Mouse (Mus musculus) midbrain, postnatal 0 days (tissue): Measurements from ENCODE around the gene Slc25a10. TPM values are rescaled to one million over a fixed set of nuclear protein-coding genes. Genes with fewer than 3 reads are reported as not detected.
A peak's percentile ranks its signal among the peaks of the same experiment; 100 is the strongest.

Experiments used
- ATAC-seq: fragments of 200-750 bp; cut with Nextera tagmentation; 2 replicates; pipeline ENCODE4 v1.8.0; 2017; ENCODE audit warnings: moderate number of reproducible peaks, mild to moderate bottlenecking, moderate TSS enrichment, moderate library complexity; ENCODE audit not compliant: low FRiP score
- DNase-seq: peaks from one replicate; pipeline ENCODE4 v3.0.0-alpha.2; 2015; ENCODE audit warnings: low spot score
- H3K27ac ChIP-seq: fragments of 300-500 bp; sonication (generic); 2 replicates; pipeline ENCODE4 v1.5.1; 2014; ENCODE audit warnings: low read depth, mild to moderate bottlenecking, low read length, mixed read lengths
- H3K27me3 ChIP-seq: fragments of 300-500 bp; sonication (generic); 2 replicates; pipeline ENCODE4 v1.6.1; 2014; ENCODE audit warnings: low read length, control low read depth, mixed read lengths; ENCODE audit not compliant: insufficient read depth
- H3K36me3 ChIP-seq: fragments of 300-500 bp; sonication (generic); 2 replicates; pipeline ENCODE4 v1.6.1; 2014; ENCODE audit warnings: low read length, control low read depth, mixed read lengths; ENCODE audit not compliant: insufficient read depth
- H3K4me1 ChIP-seq: fragments of 300-500 bp; sonication (generic); 2 replicates; pipeline ENCODE4 v1.6.1; 2014; ENCODE audit warnings: mild to moderate bottlenecking, control low read depth, antibody characterized with exemption, low read length, mixed read lengths; ENCODE audit not compliant: insufficient read depth
- H3K4me2 ChIP-seq: fragments of 300-500 bp; sonication (generic); 2 replicates; pipeline ENCODE4 v1.6.1; 2014; ENCODE audit warnings: low read depth, mild to moderate bottlenecking, low read length, mixed read lengths; ENCODE audit not compliant: poor library complexity, severe bottlenecking
- H3K4me3 ChIP-seq: fragments of 300-500 bp; sonication (generic); 2 replicates; pipeline ENCODE4 v1.5.1; 2014; ENCODE audit warnings: low read depth, mild to moderate bottlenecking, low read length, moderate library complexity
- H3K9ac ChIP-seq: fragments of 300-500 bp; sonication (generic); replicated peaks from 2 replicates; pipeline ENCODE4 v1.6.1; 2014; ENCODE audit warnings: mild to moderate bottlenecking, low read length, moderate library complexity, mixed read lengths; ENCODE audit not compliant: poor library complexity, severe bottlenecking
- H3K9me3 ChIP-seq: fragments of 300-500 bp; sonication (generic); 2 replicates; pipeline ENCODE4 v1.6.1; 2016; ENCODE audit warnings: low read length, control low read depth
- CTCF ChIP-seq: IDR thresholded peaks from 2 replicates; pipeline ENCODE4 v1.5.1; 2016; ENCODE audit warnings: antibody characterized with exemption, mild to moderate bottlenecking
- WGBS: fragments of 180-500 bp; shearing (Covaris S2); extraction: QIAGEN DNeasy Blood & Tissue Kit; methylation state at CpG from one replicate; pipeline ENCODE4 v1.1.7; 2014; 5-methylcytosine and 5-hydroxymethylcytosine counted together
- polyA plus RNA-seq: library from polyadenylated mRNA; unstranded; fragments of >200 nt; fragmentation: Nextera tagmentation; extraction: Ambion mirVana; gene quantifications from 2 replicates; pipeline ENCODE4 v1.2.1, GENCODE M21; 2015
- total RNA-seq: library from RNA; depleted of rRNA; stranded (reverse); fragments of >200 nt; gene quantifications from 2 replicates; pipeline ENCODE4 v1.2.3, GENCODE M21; 2014

Slc25a10 gene
- total and polyA plus RNA-seq, 2 experiments from 2014 or later, result 19.8 to 28.4 TPM

- H3K27me3 ChIP-seq, result no peaks in the 10 kb centered on the region
- no peak for DNase-seq
- no peak overlapping the region for H3K27ac ChIP-seq
- no peak overlapping the region for H3K4me3 ChIP-seq
- peaks cover 6% of the 10 kb centered on the region; the same call in 1 of the 2 replicates for H3K4me1 ChIP-seq
- H3K9me3 ChIP-seq, result no peaks in the 10 kb centered on the region
- peaks cover 59% of the 10 kb centered on the region for H3K36me3 ChIP-seq
- no peak for TF ChIP-seq CTCF
- WGBS, result 94% methylated on average over 6 of the region's 6 CpGs
- no peak overlapping the region for H3K9ac ChIP-seq
- H3K4me2 ChIP-seq, result no peak overlapping the region
- no peak for ATAC-seq
Observed at GRCm38 (mm10) chr11:120472052-120472451, 19.6 kb upstream of the Slc25a10 start.

DNA sequence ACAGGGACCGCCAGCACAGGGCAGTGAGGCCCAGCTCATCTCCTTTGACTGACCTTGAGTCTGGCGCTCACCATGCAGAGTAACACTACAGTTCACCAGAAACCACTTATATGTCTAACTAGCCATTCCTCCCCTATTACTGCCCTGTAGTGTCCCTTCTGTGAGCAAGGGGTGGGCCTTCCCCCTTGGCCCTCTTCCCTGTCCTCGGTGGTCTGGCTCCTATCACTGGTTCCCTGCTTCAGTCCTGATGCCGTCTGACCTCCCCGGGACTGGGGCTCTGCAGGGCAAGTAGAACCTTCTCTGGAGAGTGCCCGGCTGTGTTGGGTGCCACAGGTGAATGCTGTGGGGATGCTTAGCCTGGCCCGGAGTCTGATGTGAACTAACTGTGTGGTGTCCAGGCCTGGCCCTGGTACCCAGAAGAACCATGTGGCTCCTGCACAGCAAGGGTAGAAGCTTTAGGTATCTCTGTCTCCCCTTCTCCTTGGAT lies 8.1 kb upstream of the Slc25a10 start:
- WGBS, result 91% methylated on average over 7 of the region's 7 CpGs
- Histone ChIP-seq H3K9me3 (no peaks in the 10 kb centered on the region), H3K4me2 (no peak overlapping the region), H3K4me3 (no peak overlapping the region), H3K27ac (peak overlapping the region; percentile 74), H3K4me1 (peaks cover 3% of the 10 kb centered on the region; the same call in 1 of the 2 replicates), H3K9ac (no peak overlapping the region), H3K27me3 (no peaks in the 10 kb centered on the region), H3K36me3 (peaks cover 56% of the 10 kb centered on the region)
- DNase-seq, result no peak
- TF ChIP-seq CTCF, result no peak
- no peak for ATAC-seq

- H3K27ac ChIP-seq, result peak within 1 kb of the TSS; percentile 74
- no peaks in the 10 kb centered on the region for H3K27me3 ChIP-seq
- H3K4me2 ChIP-seq, result peak within 1 kb of the TSS; percentile 59
- peaks cover 3% of the 10 kb centered on the region; the same call in 1 of the 2 replicates for H3K4me1 ChIP-seq
- peaks cover 53% of the 10 kb centered on the region for H3K36me3 ChIP-seq
- peak; percentile 99 for DNase-seq
- H3K9ac ChIP-seq, result peak within 1 kb of the TSS; percentile 87
- peak within 1 kb of the TSS; percentile 75 for H3K4me3 ChIP-seq
- ATAC-seq, result peak; percentile 95
- H3K9me3 ChIP-seq, result no peaks in the 10 kb centered on the region
- WGBS, result under 1% methylated on average over 59 of the region's 60 CpGs
- TF ChIP-seq CTCF, result peak; percentile 24; the same call in 1 of the 2 replicates
Observed at GRCm38 (mm10) chr11:120484265-120484981, 7.2 kb upstream of the Slc25a10 start, which contains the start of gene Mrpl12. Gene Mrpl12 (plus strand): TSS chr11:120484613.

GRCm38 (mm10) chr11:120485251-120485650 lies 6.4 kb upstream of the Slc25a10 start:
- peaks cover 46% of the 10 kb centered on the region for H3K36me3 ChIP-seq
- H3K4me3 ChIP-seq, result peak overlapping the region; percentile 75
- peak overlapping the region; percentile 74; the same call in 1 of the 2 replicates for H3K27ac ChIP-seq
- H3K4me1 ChIP-seq, result peaks cover 3% of the 10 kb centered on the region; the same call in 1 of the 2 replicates
- DNase-seq, result no peak
- no peak for TF ChIP-seq CTCF
- H3K9me3 ChIP-seq, result no peaks in the 10 kb centered on the region
- H3K4me2 ChIP-seq, result peak overlapping the region; percentile 59
- peak overlapping the region; percentile 87 for H3K9ac ChIP-seq
- WGBS, result 5% methylated on average over 10 of the region's 10 CpGs
- no peak for ATAC-seq
- H3K27me3 ChIP-seq, result no peaks in the 10 kb centered on the region

- Histone ChIP-seq H3K27ac (no peak overlapping the region), H3K9ac (no peak overlapping the region), H3K4me1 (peaks cover 21% of the 10 kb centered on the region), H3K4me2 (no peak overlapping the region), H3K36me3 (peaks cover 23% of the 10 kb centered on the region), H3K9me3 (no peaks in the 10 kb centered on the region), H3K4me3 (no peak overlapping the region), H3K27me3 (no peaks in the 10 kb centered on the region)
- no peak for TF ChIP-seq CTCF
- DNase-seq, result no peak
- ATAC-seq, result no peak
- 76% methylated on average over 4 of the region's 4 CpGs for WGBS
Observed at GRCm38 (mm10) chr11:120488516-120488915, 3.1 kb upstream of the Slc25a10 start.
